17 mouse cellular contexts compared by ENCODE assay signal in the genomic region with DNA sequence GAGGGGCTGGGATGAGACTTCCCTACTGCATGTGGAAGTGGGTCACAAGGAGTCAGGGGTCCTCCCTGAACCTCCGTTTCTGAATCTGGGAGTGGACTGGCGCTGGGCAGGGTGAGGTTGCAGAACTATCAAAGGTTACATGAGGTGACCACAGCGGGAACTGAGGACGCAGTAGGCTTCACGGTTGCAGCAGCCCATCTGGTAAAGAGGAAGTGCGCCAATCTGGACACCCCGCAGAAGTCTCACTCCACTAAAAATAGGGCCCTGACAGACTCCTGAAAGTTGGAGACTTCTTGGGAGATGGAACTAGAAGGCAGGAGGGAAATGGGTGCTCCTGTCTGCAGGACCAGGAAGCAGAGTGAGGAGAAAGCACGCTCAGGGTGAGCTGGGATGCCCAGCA. TPM values are rescaled to one million over a fixed set of nuclear protein-coding genes. Genes with fewer than 3 reads are reported as not detected.
DNase-seq lines count a peak whose midpoint lies in the region; ATAC-seq and TF ChIP-seq lines count a peak whose summit lies in the region.
"Had no signal": no experiment of that assay in that cellular context is flagged by ENCODE, and none has a peak within 500 bp of the region (broad histone marks: within the 10 kb centered on the region; RNA-seq: fewer than 3 reads in every experiment).

No protein-coding gene starts in this region.

- peak overlapping the region; percentile 73 for H3K27ac ChIP-seq in left cerebral cortex, adult 2 months
- H3K27ac ChIP-seq: embryonic facial prominence, embryonic 13.5 days; hindbrain, embryonic 13.5 days; intestine, embryonic 15.5 days; limb, embryonic 13.5 days; midbrain, embryonic 13.5 days had no signal

- no peak overlapping the region for H3K4me3 ChIP-seq in left cerebral cortex, adult 2 months
- H3K4me3 ChIP-seq: embryonic facial prominence, embryonic 13.5 days; hindbrain, embryonic 13.5 days; intestine, embryonic 15.5 days; limb, embryonic 13.5 days; midbrain, embryonic 13.5 days had no signal

- intact Hi-C loops in left cerebral cortex, adult 2 months (cut with DNase I) = loop anchor here (2.0 kb wide), 1 partner anchor 14 kb away; no protein-coding TSS in a partner anchor

- peak; percentile 46 for DNase-seq in cerebellum, adult 8-10 months
- peak in 1 of 2 experiments; percentile 68 for DNase-seq in left cerebral cortex, adult 2 months (ENCODE audit: extremely low spot score in 1 of 2, low spot score in 2 of 2)
- no peak for DNase-seq in left cerebral cortex, adult 11 months (ENCODE audit: low spot score)
- DNase-seq in frontal cortex, postnatal 10 days (ENCODE audit: low spot score in 2 of 2) = peak; percentile 41 to 46
- peak; percentile 57 to 69 for DNase-seq in right cerebral cortex, postnatal 36 days (ENCODE audit: low spot score in 2 of 2)
- no peak for DNase-seq in Muller cell, postnatal 12 days (ENCODE audit: inconsistent ontology term)
- DNase-seq: heart, postnatal 10 days; lung, adult 18-20 months; lung, postnatal 36 days; thymus, adult 2 months had no signal

- ATAC-seq in cerebellum, adult (ENCODE audit: insufficient number of reproducible peaks, low FRiP score, low TSS enrichment) = no peak
- no peak for ATAC-seq in activated CD4-positive, CD25-positive, alpha-beta regulatory T cell, adult 4 months
- ATAC-seq: intestine, embryonic 15.5 days; midbrain, embryonic 13.5 days had no signal

- TF ChIP-seq CTCF in left cerebral cortex, adult 2 months (IDR thresholded peaks at IDR 0.05) = no peak

RNA-seq across cellular contexts. Expression of a gene that starts 2.5 kb away (rescaled TPM):
- 100 to 1,000 TPM; 729 to 754 TPM for total RNA-seq in left cerebral cortex, adult 2 months (2021)
- polyA plus RNA-seq in activated CD4-positive, CD25-positive, alpha-beta regulatory T cell, adult 4 months (2017; shearing (Covaris generic)) = under 1 TPM in 1 of 2 experiments, not detected in 1; 0.05 TPM

Comparison
In these comparisons a context has a peak if more than half of its experiments do, and no peak if none do; other contexts are left out.
1. DNase-seq: peak in cerebellum, adult 8-10 months (single experiment), frontal cortex, postnatal 10 days (2 of 2) and right cerebral cortex, postnatal 36 days (2 of 2); none in left cerebral cortex, adult 11 months (single experiment) and Muller cell, postnatal 12 days (single experiment).